25 mouse cellular contexts compared by ENCODE assay signal in the genomic region with DNA sequence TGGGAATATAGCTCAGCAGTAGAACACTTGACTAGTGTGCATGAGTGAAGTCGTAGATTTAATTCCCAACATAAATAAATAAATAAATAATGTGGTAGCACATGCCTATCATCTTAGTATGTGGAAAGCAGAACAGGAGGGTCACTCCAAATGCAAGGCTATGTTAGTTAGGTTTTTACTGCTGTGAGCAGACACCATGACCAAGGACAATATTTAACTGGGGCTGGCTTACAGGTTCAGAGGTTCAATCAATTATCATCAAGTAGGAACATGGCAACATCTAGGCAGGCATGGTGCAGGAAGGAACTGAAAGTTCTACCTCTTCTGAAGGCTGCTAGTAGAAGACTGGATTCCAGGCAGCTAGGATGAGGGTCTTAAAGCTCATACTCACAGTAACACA. TPM values are rescaled to one million over a fixed set of nuclear protein-coding genes. Genes with fewer than 3 reads are reported as not detected.
DNase-seq lines count a peak whose midpoint lies in the region; ATAC-seq and TF ChIP-seq lines count a peak whose summit lies in the region.
"Had no signal": no experiment of that assay in that cellular context is flagged by ENCODE, and none has a peak within 500 bp of the region (broad histone marks: within the 10 kb centered on the region; RNA-seq: fewer than 3 reads in every experiment).

No protein-coding gene starts in this region.

- H3K27me3 ChIP-seq in kidney, adult 2 months (replicated peaks; ENCODE audit: control insufficient read depth, insufficient read depth, low read length), result no peaks in the 10 kb centered on the region
- no peaks in the 10 kb centered on the region for H3K27me3 ChIP-seq in kidney, embryonic 15.5 days
- H3K27me3 ChIP-seq in kidney, postnatal 0 days (ENCODE audit: insufficient read depth, low read length), result no peaks in the 10 kb centered on the region
- H3K27me3 ChIP-seq: embryonic facial prominence, embryonic 13.5 days; forebrain, embryonic 15.5 days; hindbrain, embryonic 13.5 days had no signal

- no peaks in the 10 kb centered on the region for H3K9me3 ChIP-seq in kidney, embryonic 15.5 days (replicated peaks)
- H3K9me3 ChIP-seq in kidney, postnatal 0 days (replicated peaks; ENCODE audit: low read length), result no peaks in the 10 kb centered on the region
- H3K9me3 ChIP-seq: embryonic facial prominence, embryonic 10.5 days; forebrain, embryonic 15.5 days; hindbrain, embryonic 10.5 days; hindbrain, embryonic 13.5 days had no signal

- no peak for TF ChIP-seq POLR2A in kidney, adult 2 months (IDR thresholded peaks at IDR 0.05; ENCODE audit: low read depth, low read length)

- H3K4me3 ChIP-seq in kidney, adult 2 months (ENCODE audit: insufficient read depth, low read depth, low read length), result no peak overlapping the region
- H3K4me3 ChIP-seq in kidney, embryonic 15.5 days (replicated peaks), result no peak overlapping the region
- no peak overlapping the region for H3K4me3 ChIP-seq in kidney, postnatal 0 days (replicated peaks; ENCODE audit: low read depth, low read length)
- H3K4me3 ChIP-seq: embryonic facial prominence, embryonic 10.5 days; embryonic facial prominence, embryonic 13.5 days; erythroblast, embryonic 14.5 days; forebrain, embryonic 12.5 days; forebrain, embryonic 15.5 days; hindbrain, embryonic 10.5 days; hindbrain, embryonic 13.5 days had no signal

- peak; percentile 78 for DNase-seq in kidney, adult 2 months
- DNase-seq in kidney, postnatal 4 days, result no peak
- no peak for DNase-seq in kidney, adult 18-20 months
- no peak for DNase-seq in kidney, postnatal 0 days (ENCODE audit: low spot score)
- DNase-seq in spleen, postnatal 36 days (ENCODE audit: low spot score in 2 of 2), result no peak
- DNase-seq: adrenal gland, adult 2 months; adrenal gland, postnatal 25 days; cerebellum, adult 11-12 months; cerebellum, adult 8-10 months; cerebellum, postnatal 10 days; cerebellum, postnatal 36 days; embryo, embryonic 11 days; gastrocnemius, postnatal 10 days; gastrocnemius, postnatal 36 days had no signal

- TF ChIP-seq CTCF in kidney, adult 2 months (conservative IDR thresholded peaks at IDR 0.05; ENCODE audit: insufficient read depth, insufficient read length, low read depth, low read length), result no peak
- TF ChIP-seq CTCF in kidney, postnatal 0 days (IDR thresholded peaks at IDR 0.05; ENCODE audit: low read depth), result no peak

- no peak overlapping the region for H3K4me2 ChIP-seq in kidney, embryonic 15.5 days
- no peak overlapping the region for H3K4me2 ChIP-seq in kidney, postnatal 0 days (ENCODE audit: low read length)
- H3K4me2 ChIP-seq: embryonic facial prominence, embryonic 13.5 days; forebrain, embryonic 12.5 days; forebrain, embryonic 15.5 days; heart, embryonic 11.5 days; hindbrain, embryonic 13.5 days had no signal

- H3K4me1 ChIP-seq in kidney, adult 2 months (ENCODE audit: control insufficient read depth, insufficient read depth, low read length), result peaks cover 8% of the 10 kb centered on the region; the same call in 1 of the 2 replicates
- H3K4me1 ChIP-seq in kidney, embryonic 15.5 days, result no peaks in the 10 kb centered on the region
- H3K4me1 ChIP-seq in kidney, postnatal 0 days (replicated peaks; ENCODE audit: insufficient read depth, low read length), result no peaks in the 10 kb centered on the region

- peak overlapping the region; percentile 71; the same call in 1 of the 2 replicates for H3K27ac ChIP-seq in kidney, adult 2 months (ENCODE audit: insufficient read depth, low read depth, low read length)
- H3K27ac ChIP-seq in kidney, embryonic 15.5 days, result no peak overlapping the region
- no peak overlapping the region for H3K27ac ChIP-seq in kidney, postnatal 0 days
- H3K27ac ChIP-seq: embryonic facial prominence, embryonic 10.5 days; embryonic facial prominence, embryonic 13.5 days; forebrain, embryonic 12.5 days; forebrain, embryonic 15.5 days; hindbrain, embryonic 10.5 days; hindbrain, embryonic 13.5 days had no signal

- ATAC-seq in kidney, embryonic 15.5 days (replicated peaks; ENCODE audit: low FRiP score), result 0 out of 2 replicates have a peak, but pooled peaks have one; percentile 22
- peak; percentile 54; the same call in 1 of the 2 replicates for ATAC-seq in kidney, postnatal 0 days (replicated peaks; ENCODE audit: low FRiP score, low read depth)
- ATAC-seq: CD4-positive, CD25-positive, alpha-beta regulatory T cell, adult 4 months; forebrain, embryonic 15.5 days; hindbrain, embryonic 16.5 days had no signal

- H3K9ac ChIP-seq in kidney, embryonic 15.5 days, result no peak overlapping the region
- no peak overlapping the region for H3K9ac ChIP-seq in kidney, postnatal 0 days (ENCODE audit: low read depth, low read length)
- H3K9ac ChIP-seq: embryonic facial prominence, embryonic 13.5 days; forebrain, embryonic 12.5 days; forebrain, embryonic 15.5 days; hindbrain, embryonic 13.5 days had no signal

- WGBS in kidney, adult 2 months, result 57% methylated on average over 1 of the region's 1 CpGs
- WGBS in kidney, embryonic 15.5 days, result 91% methylated on average over 1 of the region's 1 CpGs
- 90% methylated on average over 1 of the region's 1 CpGs for WGBS in kidney, postnatal 0 days

- H3K36me3 ChIP-seq in kidney, adult 2 months (ENCODE audit: control insufficient read depth, insufficient read depth, low read length), result no peaks in the 10 kb centered on the region
- H3K36me3 ChIP-seq in kidney, embryonic 15.5 days, result no peaks in the 10 kb centered on the region
- H3K36me3 ChIP-seq in kidney, postnatal 0 days (ENCODE audit: insufficient read depth, low read length), result no peaks in the 10 kb centered on the region
- H3K36me3 ChIP-seq: embryonic facial prominence, embryonic 10.5 days; embryonic facial prominence, embryonic 13.5 days; forebrain, embryonic 12.5 days; forebrain, embryonic 15.5 days; hindbrain, embryonic 10.5 days; hindbrain, embryonic 13.5 days had no signal

RNA-seq across cellular contexts. Expression of a gene that starts 22.0 kb away (rescaled TPM):
- 43.8 and 57.8 TPM in 2 replicates for polyA plus RNA-seq in kidney, adult 2 months (2012; rRNA removed)
- 39.7 and 41.7 TPM in 2 replicates for polyA plus RNA-seq in kidney, embryonic 15.5 days (2015; fragmentation: Nextera tagmentation; extraction: Ambion mirVana)
- 50.4 and 53.1 TPM in 2 replicates for polyA plus RNA-seq in kidney, postnatal 0 days (2015; fragmentation: Nextera tagmentation; extraction: Ambion mirVana)
